In genomic region chr4:95451831-95452230, GRCm38 (mm10) we compare ENCODE assay signal across 15 mouse cellular contexts.
"Had no signal": no experiment of that assay in that cellular context is flagged by ENCODE, and none has a peak within 500 bp of the region (broad histone marks: within the 10 kb centered on the region; RNA-seq: fewer than 3 reads in every experiment).

No protein-coding gene starts in this region.

- DNase-seq: left cerebral cortex, postnatal 4 days; lung, embryonic 14.5 days; lung, postnatal 10 days; lung, postnatal 4 days; retina, postnatal 1 day; right cerebral cortex, postnatal 14 days; thymus, postnatal 36 days had no signal

- H3K4me2 ChIP-seq: intestine, embryonic 15.5 days; limb, embryonic 13.5 days; liver, embryonic 11.5 days; liver, embryonic 15.5 days; lung, embryonic 14.5 days; midbrain, embryonic 11.5 days; midbrain, embryonic 15.5 days; neural tube, embryonic 13.5 days; stomach, embryonic 15.5 days had no signal

- H3K4me3 ChIP-seq: intestine, embryonic 15.5 days; limb, embryonic 13.5 days; liver, embryonic 15.5 days; midbrain, embryonic 15.5 days; neural tube, embryonic 13.5 days; stomach, embryonic 15.5 days had no signal

- H3K36me3 ChIP-seq: intestine, embryonic 15.5 days; limb, embryonic 13.5 days; liver, embryonic 15.5 days; midbrain, embryonic 15.5 days; neural tube, embryonic 13.5 days; stomach, embryonic 15.5 days had no signal

- ATAC-seq: intestine, embryonic 15.5 days; midbrain, embryonic 15.5 days had no signal

- H3K27me3 ChIP-seq: intestine, embryonic 15.5 days; limb, embryonic 13.5 days; liver, embryonic 15.5 days; midbrain, embryonic 15.5 days; neural tube, embryonic 13.5 days; stomach, embryonic 15.5 days had no signal

- H3K27ac ChIP-seq: intestine, embryonic 15.5 days; limb, embryonic 13.5 days; liver, embryonic 15.5 days; midbrain, embryonic 15.5 days; neural tube, embryonic 13.5 days; stomach, embryonic 15.5 days had no signal

- H3K9ac ChIP-seq: intestine, embryonic 15.5 days; limb, embryonic 13.5 days; liver, embryonic 15.5 days; lung, embryonic 14.5 days; midbrain, embryonic 15.5 days; neural tube, embryonic 13.5 days; stomach, embryonic 15.5 days had no signal

- H3K9me3 ChIP-seq: intestine, embryonic 15.5 days; limb, embryonic 13.5 days; liver, embryonic 15.5 days; midbrain, embryonic 15.5 days; neural tube, embryonic 13.5 days; stomach, embryonic 15.5 days had no signal

- H3K4me1 ChIP-seq: intestine, embryonic 15.5 days; liver, embryonic 15.5 days; midbrain, embryonic 15.5 days; neural tube, embryonic 13.5 days; stomach, embryonic 15.5 days had no signal
